Mouse (Mus musculus) cortical plate, adult 2 months (tissue): ENCODE measurements around the gene Ano10. TPM values are rescaled to one million over a fixed set of nuclear protein-coding genes. Genes with fewer than 3 reads are reported as not detected.

ENCODE experiments used
- H3K27ac ChIP-seq: fragments of 200-500 bp; 2 replicates; pipeline ENCODE4 v1.5.1; 2012; ENCODE audit warnings: low read length, control low read depth, inconsistent platforms; ENCODE audit not compliant: insufficient read depth
- H3K4me1 ChIP-seq: fragments of 200-500 bp; 2 replicates; pipeline ENCODE4 v1.6.1; 2011; ENCODE audit warnings: low read length; ENCODE audit not compliant: control insufficient read depth, insufficient read depth
- H3K4me3 ChIP-seq: fragments of 200-500 bp; 2 replicates; pipeline ENCODE4 v1.5.1; 2011; ENCODE audit warnings: mild to moderate bottlenecking, low read length, control low read depth; ENCODE audit not compliant: insufficient read depth
- CTCF ChIP-seq: fragments of 200-500 bp; IDR thresholded peaks from 2 replicates; pipeline ENCODE4 v1.5.1; 2011; ENCODE audit warnings: mild to moderate bottlenecking, control low read depth, low read length; ENCODE audit not compliant: insufficient read depth; ENCODE audit errors: extremely low read depth
- POLR2A ChIP-seq: fragments of 200-500 bp; IDR thresholded peaks from 2 replicates; pipeline ENCODE4 v1.6.1; 2011; ENCODE audit warnings: mild to moderate bottlenecking, low read length, control low read depth; ENCODE audit not compliant: insufficient read depth; ENCODE audit errors: extremely low read depth
- polyA plus RNA-seq: library from polyadenylated mRNA; depleted of rRNA; stranded (reverse); fragments of >200 nt; gene quantifications from 2 replicates; pipeline ENCODE4 v1.2.3, GENCODE M21; 2012

Ano10 gene
- polyA plus RNA-seq, 1 experiment, result 33.2 TPM

GRCm38 (mm10) chr9:122274346-122274745, 19.9 kb downstream of the Ano10 start:
- Histone ChIP-seq H3K27ac (no peak overlapping the region), H3K4me3 (no peak overlapping the region), H3K4me1 (0 out of 2 replicates have a peak, but pooled peaks cover 2% of the 10 kb centered on the region)
- no peak for TF ChIP-seq POLR2A

GRCm38 (mm10) chr9:122273879-122274278, 20.3 kb downstream of the Ano10 start:
- TF ChIP-seq CTCF (no peak), POLR2A (no peak)
- H3K4me3 ChIP-seq, result no peak overlapping the region
- 0 out of 2 replicates have a peak, but pooled peaks cover 2% of the 10 kb centered on the region for H3K4me1 ChIP-seq

GRCm38 (mm10) chr9:122271866-122272265, 22.4 kb downstream of the Ano10 start:
- TF ChIP-seq CTCF, result no peak
- no peak for TF ChIP-seq POLR2A

More at GRCm38 (mm10) chr9:122273879-122274278, 20.3 kb downstream of the Ano10 start:
- H3K27ac ChIP-seq, result no peak overlapping the region

GRCm38 (mm10) chr9:122271318-122271717, 22.9 kb downstream of the Ano10 start:
- Histone ChIP-seq H3K4me1 (0 out of 2 replicates have a peak, but pooled peaks cover 2% of the 10 kb centered on the region), H3K27ac (no peak overlapping the region), H3K4me3 (no peak overlapping the region)
- TF ChIP-seq POLR2A (no peak), CTCF (no peak)

More at GRCm38 (mm10) chr9:122271866-122272265, 22.4 kb downstream of the Ano10 start:
- H3K4me1 ChIP-seq, result 0 out of 2 replicates have a peak, but pooled peaks cover 2% of the 10 kb centered on the region
- no peak overlapping the region for H3K4me3 ChIP-seq
- no peak overlapping the region for H3K27ac ChIP-seq

GRCm38 (mm10) chr9:122270913-122271312, 23.3 kb downstream of the Ano10 start:
- H3K27ac ChIP-seq, result no peak overlapping the region
- H3K4me1 ChIP-seq, result peaks cover 2% of the 10 kb centered on the region; the same call in 1 of the 2 replicates
- no peak overlapping the region for H3K4me3 ChIP-seq
- no peak for TF ChIP-seq CTCF
- no peak for TF ChIP-seq POLR2A

GRCm38 (mm10) chr9:122269256-122270041, 24.8 kb downstream of the Ano10 start:
- peaks cover 3% of the 10 kb centered on the region; the same call in 1 of the 2 replicates for H3K4me1 ChIP-seq
- no peak overlapping the region for H3K27ac ChIP-seq
- no peak overlapping the region for H3K4me3 ChIP-seq
- TF ChIP-seq CTCF (no peak), POLR2A (no peak)

- no peak overlapping the region for H3K27ac ChIP-seq
- peaks cover 2% of the 10 kb centered on the region; the same call in 1 of the 2 replicates for H3K4me1 ChIP-seq
- TF ChIP-seq CTCF, result no peak
- no peak for TF ChIP-seq POLR2A
- no peak overlapping the region for H3K4me3 ChIP-seq
These were observed 28.6 kb downstream of the Ano10 start for GRCm38 (mm10) chr9:122265526-122266210.

- TF ChIP-seq CTCF, result no peak
- TF ChIP-seq POLR2A, result no peak
- Histone ChIP-seq H3K4me1 (peaks cover 2% of the 10 kb centered on the region; the same call in 1 of the 2 replicates), H3K4me3 (no peak overlapping the region), H3K27ac (no peak overlapping the region)
These were observed 31.1 kb downstream of the Ano10 start for GRCm38 (mm10) chr9:122263140-122263539.

GRCm38 (mm10) chr9:122254386-122254785, 39.8 kb downstream of the Ano10 start:
- no peaks in the 10 kb centered on the region for H3K4me1 ChIP-seq
- no peak overlapping the region for H3K4me3 ChIP-seq
- no peak for TF ChIP-seq CTCF
- TF ChIP-seq POLR2A, result no peak
- H3K27ac ChIP-seq, result no peak overlapping the region

GRCm38 (mm10) chr9:122252113-122252512, 42.1 kb downstream of the Ano10 start:
- Histone ChIP-seq H3K27ac (no peak overlapping the region), H3K4me3 (no peak overlapping the region), H3K4me1 (no peaks in the 10 kb centered on the region)
- TF ChIP-seq POLR2A, result no peak
- peak; percentile 4; the same call in 1 of the 2 replicates for TF ChIP-seq CTCF
